Mouse (Mus musculus) liver, embryonic 11.5 days (tissue): ENCODE measurements at regions not wholly inside any gene's neighbourhood (a gene's known extent, or its start where the extent isn't known, plus 50 kb on each side); places are given as distances from the start of the nearest gene placed in this dataset.

Experiments used
- ATAC-seq: fragments of 200-750 bp; cut with Nextera tagmentation; replicated peaks from 2 replicates; pipeline ENCODE4 v1.8.0; 2017; ENCODE audit warnings: moderate number of reproducible peaks, mild to moderate bottlenecking, moderate TSS enrichment, moderate library complexity; ENCODE audit not compliant: low FRiP score
- DNase-seq: peaks from one replicate; pipeline ENCODE4 v3.0.0-alpha.2; 2017; ENCODE audit warnings: low spot score
- H3K27ac ChIP-seq: fragments of 300-500 bp; sonication (generic); 2 replicates; pipeline ENCODE4 v1.5.1; 2014; ENCODE audit warnings: mild to moderate bottlenecking, low read depth, low read length, control low read depth
- H3K27me3 ChIP-seq: fragments of 300-500 bp; sonication (generic); replicated peaks from 2 replicates; pipeline ENCODE4 v1.6.1; 2014; ENCODE audit warnings: low read length, mixed read lengths; ENCODE audit not compliant: control insufficient read depth, insufficient read depth
- H3K36me3 ChIP-seq: fragments of 300-500 bp; sonication (generic); 2 replicates; pipeline ENCODE4 v1.6.1; 2014; ENCODE audit warnings: mild to moderate bottlenecking, low read length, moderate library complexity, mixed read lengths; ENCODE audit not compliant: control insufficient read depth, insufficient read depth
- H3K4me1 ChIP-seq: fragments of 300-500 bp; sonication (generic); replicated peaks from 2 replicates; pipeline ENCODE4 v1.6.1; 2014; ENCODE audit warnings: low read length, mixed read lengths; ENCODE audit not compliant: control insufficient read depth, insufficient read depth
- H3K4me2 ChIP-seq: fragments of 300-500 bp; sonication (generic); 2 replicates; pipeline ENCODE4 v1.6.1; 2014; ENCODE audit warnings: mild to moderate bottlenecking, control low read depth, moderate library complexity
- H3K4me3 ChIP-seq: fragments of 300-500 bp; sonication (generic); 2 replicates; pipeline ENCODE4 v1.5.1; 2014; ENCODE audit warnings: low read depth, low read length, control low read depth
- H3K9ac ChIP-seq: fragments of 300-500 bp; sonication (generic); 2 replicates; pipeline ENCODE4 v1.6.1; 2014; ENCODE audit warnings: low read depth, low read length, control low read depth
- H3K9me3 ChIP-seq: fragments of 300-500 bp; sonication (generic); 2 replicates; pipeline ENCODE4 v1.6.1; 2016; ENCODE audit warnings: low read length, inconsistent platforms, mixed read lengths; ENCODE audit not compliant: control insufficient read depth
- WGBS: fragments of 180-500 bp; shearing (Covaris S2); extraction: QIAGEN DNeasy Blood & Tissue Kit; methylation state at CpG from one replicate; pipeline ENCODE4 v1.1.7; 2014; 5-methylcytosine and 5-hydroxymethylcytosine counted together

- H3K36me3 ChIP-seq: no peaks in the 10 kb centered on the region
- 40% methylated on average over 32 of the region's 32 CpGs for WGBS
- peak overlapping the region; percentile 7; the same call in 1 of the 2 replicates for H3K4me3 ChIP-seq
- no peaks in the 10 kb centered on the region; the same call in 1 of the 2 replicates for H3K4me1 ChIP-seq
- peaks cover 39% of the 10 kb centered on the region for H3K27me3 ChIP-seq
- no peak overlapping the region for H3K9ac ChIP-seq
- no peaks in the 10 kb centered on the region for H3K9me3 ChIP-seq
- peak overlapping the region; percentile 25; the same call in 1 of the 2 replicates for H3K4me2 ChIP-seq
- ATAC-seq: no peak
- H3K27ac ChIP-seq: no peak overlapping the region
- DNase-seq: no peak
Observed at GRCm38 (mm10) chrX:11491676-11492391, 164.2 kb downstream of the H2al1j start.

- H3K4me1 ChIP-seq: no peaks in the 10 kb centered on the region; the same call in 1 of the 2 replicates
- H3K36me3 ChIP-seq: no peaks in the 10 kb centered on the region
- H3K9me3 ChIP-seq: no peaks in the 10 kb centered on the region
- WGBS: 30% methylated on average over 19 of the region's 19 CpGs
- no peak overlapping the region for H3K9ac ChIP-seq
- ATAC-seq (no peak), DNase-seq (no peak)
- peak overlapping the region; percentile 49 for H3K4me2 ChIP-seq
- H3K27ac ChIP-seq: no peak overlapping the region
- no peak overlapping the region for H3K4me3 ChIP-seq
- H3K27me3 ChIP-seq: peaks cover 39% of the 10 kb centered on the region
Observed at GRCm38 (mm10) chrX:11493526-11494245, 166.1 kb downstream of the H2al1j start.

GRCm38 (mm10) chrX:11494246-11494630 is 166.6 kb downstream of the H2al1j start:
- Histone ChIP-seq H3K4me3 (no peak overlapping the region), H3K27ac (no peak overlapping the region), H3K9me3 (no peaks in the 10 kb centered on the region), H3K4me1 (no peaks in the 10 kb centered on the region; the same call in 1 of the 2 replicates), H3K4me2 (peak overlapping the region; percentile 49; the same call in 1 of the 2 replicates), H3K36me3 (no peaks in the 10 kb centered on the region), H3K9ac (no peak overlapping the region), H3K27me3 (peaks cover 39% of the 10 kb centered on the region)
- ATAC-seq (no peak), DNase-seq (no peak)
- WGBS: 36% methylated on average over 12 of the region's 12 CpGs

GRCm38 (mm10) chrX:11512439-11512838 is 184.8 kb downstream of the H2al1j start:
- 51% methylated on average over 5 of the region's 5 CpGs for WGBS
- ATAC-seq: no peak

GRCm38 (mm10) chrX:11512928-11513327 is 185.3 kb downstream of the H2al1j start:
- 58% methylated on average over 4 of the region's 4 CpGs for WGBS

More at GRCm38 (mm10) chrX:11512439-11512838, 184.8 kb downstream of the H2al1j start:
- no peaks in the 10 kb centered on the region for H3K4me1 ChIP-seq
- no peak for DNase-seq
- H3K27ac ChIP-seq: no peak overlapping the region
- no peak overlapping the region for H3K4me3 ChIP-seq
- H3K9me3 ChIP-seq: no peaks in the 10 kb centered on the region
- no peak overlapping the region for H3K9ac ChIP-seq
- H3K4me2 ChIP-seq: no peak overlapping the region
- no peaks in the 10 kb centered on the region for H3K36me3 ChIP-seq
- H3K27me3 ChIP-seq: peaks cover 6% of the 10 kb centered on the region

GRCm38 (mm10) chrX:11523791-11524190 is 196.2 kb downstream of the H2al1j start:
- 53% methylated on average over 4 of the region's 4 CpGs for WGBS
- Histone ChIP-seq H3K36me3 (no peaks in the 10 kb centered on the region), H3K9ac (no peak overlapping the region), H3K27ac (no peak overlapping the region), H3K4me1 (no peaks in the 10 kb centered on the region), H3K9me3 (no peaks in the 10 kb centered on the region), H3K27me3 (peaks cover 9% of the 10 kb centered on the region), H3K4me2 (no peak overlapping the region), H3K4me3 (no peak overlapping the region)
- no peak for DNase-seq
- no peak for ATAC-seq

More at GRCm38 (mm10) chrX:11512928-11513327, 185.3 kb downstream of the H2al1j start:
- no peak overlapping the region for H3K4me3 ChIP-seq
- H3K9me3 ChIP-seq: no peaks in the 10 kb centered on the region
- DNase-seq (no peak), ATAC-seq (no peak)
- H3K36me3 ChIP-seq: no peaks in the 10 kb centered on the region
- H3K27ac ChIP-seq: no peak overlapping the region
- no peak overlapping the region for H3K9ac ChIP-seq
- no peaks in the 10 kb centered on the region for H3K4me1 ChIP-seq
- H3K4me2 ChIP-seq: no peak overlapping the region
- peaks cover 6% of the 10 kb centered on the region for H3K27me3 ChIP-seq

- no peak for ATAC-seq
- Histone ChIP-seq H3K4me1 (no peaks in the 10 kb centered on the region), H3K27me3 (peaks cover 2% of the 10 kb centered on the region)
Observed at GRCm38 (mm10) chrX:11525326-11525725, 197.7 kb downstream of the H2al1j start.

GRCm38 (mm10) chrX:11528589-11528988 is 201.0 kb downstream of the H2al1j start:
- Histone ChIP-seq H3K9ac (no peak overlapping the region), H3K27ac (no peak overlapping the region), H3K36me3 (no peaks in the 10 kb centered on the region), H3K27me3 (peaks cover 3% of the 10 kb centered on the region), H3K4me2 (no peak overlapping the region), H3K9me3 (no peaks in the 10 kb centered on the region), H3K4me3 (no peak overlapping the region), H3K4me1 (no peaks in the 10 kb centered on the region)
- WGBS: 78% methylated on average over 5 of the region's 5 CpGs
- DNase-seq: no peak
- ATAC-seq: no peak

More at GRCm38 (mm10) chrX:11525326-11525725, 197.7 kb downstream of the H2al1j start:
- H3K9ac ChIP-seq: no peak overlapping the region
- DNase-seq: no peak
- no peaks in the 10 kb centered on the region for H3K36me3 ChIP-seq
- H3K27ac ChIP-seq: no peak overlapping the region
- no peaks in the 10 kb centered on the region for H3K9me3 ChIP-seq
- no peak overlapping the region for H3K4me3 ChIP-seq
- no peak overlapping the region for H3K4me2 ChIP-seq
- WGBS: 63% methylated on average over 8 of the region's 8 CpGs
